Mouse (Mus musculus): ENCODE measurements around the gene A130010J15Rik. TPM values are rescaled to one million over a fixed set of nuclear protein-coding genes. Genes with fewer than 3 reads are reported as not detected.

The A130010J15Rik gene
- total RNA-seq, 2 experiments from 2014 or later = 1.7 to 4.3 TPM

GRCm38 (mm10) chr1:193152872-193153271 lies 15.0 kb upstream of the A130010J15Rik start, which contains the start of gene Irf6:
Irf6 (plus strand) TSS chr1:193153111.
- 0 out of 2 replicates have a peak, but pooled peaks have one; percentile 39 for ATAC-seq (replicated peaks; ENCODE audit: low FRiP score, poor library complexity, severe bottlenecking)

GRCm38 (mm10) chr1:193153561-193153960 lies 14.3 kb upstream of the A130010J15Rik start:
- no peak for ATAC-seq (replicated peaks; ENCODE audit: low FRiP score, poor library complexity, severe bottlenecking)

DNA sequence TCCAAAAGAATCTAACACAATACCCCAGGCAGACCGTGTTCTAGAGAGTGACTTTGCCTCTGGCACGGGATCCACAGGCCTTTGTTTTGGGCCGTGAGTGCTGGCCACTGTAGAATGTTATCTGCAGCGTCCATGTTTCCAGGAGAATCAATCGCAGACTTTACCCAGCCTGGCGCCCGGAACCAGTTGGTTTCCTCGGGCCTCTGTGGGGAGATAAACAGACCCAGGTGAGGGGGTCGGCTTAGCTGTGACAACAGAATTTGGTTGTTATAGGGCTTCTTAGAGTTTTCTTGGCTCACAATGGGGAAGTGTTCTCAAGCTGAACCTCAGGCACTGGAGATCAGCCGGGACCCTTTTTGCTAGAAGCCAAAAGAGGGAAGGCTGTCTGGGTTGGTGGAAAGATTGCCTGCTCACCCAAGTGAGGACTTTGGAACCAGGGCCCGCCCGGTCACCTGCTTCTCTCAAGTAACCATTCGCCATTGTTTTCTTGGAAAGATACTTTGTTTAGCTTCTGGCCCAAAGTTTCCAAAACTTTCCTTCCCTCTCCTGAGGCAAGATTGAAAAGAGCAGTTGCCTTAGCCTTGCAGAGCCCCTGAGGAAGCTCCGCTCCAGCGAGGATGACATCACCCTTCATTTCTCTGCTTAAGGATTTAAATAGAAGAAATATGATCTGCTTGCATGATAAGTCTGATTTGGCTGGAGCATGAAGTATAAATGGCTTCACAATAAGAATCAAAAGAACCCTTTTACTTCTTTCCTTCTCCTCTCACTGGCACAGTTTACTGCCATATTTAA lies 11.3 kb upstream of the A130010J15Rik start:
- ATAC-seq (replicated peaks; ENCODE audit: low FRiP score, poor library complexity, severe bottlenecking) = no peak

DNA sequence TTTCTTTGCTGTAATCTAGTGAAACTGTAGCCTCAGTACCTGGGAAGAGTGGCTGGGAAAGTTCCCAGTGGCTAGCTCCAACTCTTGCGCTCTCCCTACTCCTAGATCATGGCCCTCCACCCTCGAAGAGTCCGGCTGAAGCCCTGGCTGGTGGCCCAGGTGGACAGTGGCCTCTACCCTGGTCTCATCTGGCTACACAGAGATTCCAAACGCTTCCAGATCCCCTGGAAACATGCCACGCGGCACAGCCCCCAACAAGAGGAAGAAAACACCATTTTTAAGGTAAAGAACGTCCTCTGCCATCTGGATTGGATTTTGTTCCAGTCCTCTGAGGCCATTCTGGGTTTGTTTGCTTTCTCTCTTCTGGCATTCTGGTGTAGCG lies 10.7 kb upstream of the A130010J15Rik start:
- no peak for ATAC-seq (replicated peaks; ENCODE audit: low FRiP score, poor library complexity, severe bottlenecking)

DNA sequence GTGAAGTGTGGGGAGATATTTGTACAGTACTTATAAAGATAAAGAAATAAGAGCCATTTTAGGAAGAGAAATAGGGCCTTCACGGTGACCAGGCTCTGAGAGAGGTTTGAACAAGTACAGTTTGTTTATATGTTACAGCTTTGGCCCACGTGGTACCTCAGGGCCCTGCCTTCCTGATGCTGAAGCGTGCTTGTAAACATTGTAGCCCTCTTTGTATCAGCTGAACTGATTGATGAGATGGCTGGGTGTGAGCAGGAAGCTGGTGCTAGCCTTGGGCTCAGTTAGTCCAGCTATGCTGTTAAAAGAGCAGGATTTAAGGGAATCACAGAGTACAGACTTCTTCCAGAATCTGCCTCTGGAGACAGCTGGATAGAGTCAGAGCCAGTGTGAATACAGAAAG lies 8.7 kb upstream of the A130010J15Rik start:
- no peak for ATAC-seq (replicated peaks; ENCODE audit: low FRiP score, poor library complexity, severe bottlenecking)

DNA sequence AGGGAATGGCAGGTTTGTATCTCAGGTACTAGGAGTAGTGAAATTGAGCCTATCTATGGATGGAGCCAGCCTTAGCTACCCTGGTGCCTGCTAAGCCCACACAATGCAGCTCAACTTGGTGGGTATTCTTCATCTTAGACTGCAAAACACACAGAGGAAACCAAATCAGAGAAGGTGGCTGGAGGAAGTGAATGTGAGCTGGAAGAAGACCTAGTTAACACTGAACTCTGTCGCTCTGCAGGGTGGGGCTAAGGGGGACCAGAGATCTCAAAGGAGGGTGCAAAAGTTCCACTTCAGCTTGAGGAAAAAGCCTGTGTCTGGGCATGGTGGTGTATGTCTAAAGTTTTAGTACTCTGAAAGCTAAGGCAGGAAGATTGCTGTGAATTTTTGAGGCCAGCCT lies 8.2 kb upstream of the A130010J15Rik start:
- no peak for ATAC-seq (replicated peaks; ENCODE audit: low FRiP score, poor library complexity, severe bottlenecking)

- no peak for ATAC-seq (replicated peaks; ENCODE audit: low FRiP score, poor library complexity, severe bottlenecking)
Observed at GRCm38 (mm10) chr1:193160317-193161032, 7.4 kb upstream of the A130010J15Rik start.

GRCm38 (mm10) chr1:193169228-193169627 lies 1.4 kb downstream of the A130010J15Rik start:
- no peak for ATAC-seq (replicated peaks; ENCODE audit: low FRiP score, poor library complexity, severe bottlenecking)

- ATAC-seq (replicated peaks; ENCODE audit: low FRiP score, poor library complexity, severe bottlenecking) = no peak
Observed at GRCm38 (mm10) chr1:193169856-193170255, 2.0 kb downstream of the A130010J15Rik start.

- ATAC-seq (replicated peaks; ENCODE audit: low FRiP score, poor library complexity, severe bottlenecking) = peak; percentile 97
Observed at GRCm38 (mm10) chr1:193172991-193173809, 5.4 kb downstream of the A130010J15Rik start.

GRCm38 (mm10) chr1:193173810-193174129 lies 5.9 kb downstream of the A130010J15Rik start:
- ATAC-seq (replicated peaks; ENCODE audit: low FRiP score, poor library complexity, severe bottlenecking) = no peak

DNA sequence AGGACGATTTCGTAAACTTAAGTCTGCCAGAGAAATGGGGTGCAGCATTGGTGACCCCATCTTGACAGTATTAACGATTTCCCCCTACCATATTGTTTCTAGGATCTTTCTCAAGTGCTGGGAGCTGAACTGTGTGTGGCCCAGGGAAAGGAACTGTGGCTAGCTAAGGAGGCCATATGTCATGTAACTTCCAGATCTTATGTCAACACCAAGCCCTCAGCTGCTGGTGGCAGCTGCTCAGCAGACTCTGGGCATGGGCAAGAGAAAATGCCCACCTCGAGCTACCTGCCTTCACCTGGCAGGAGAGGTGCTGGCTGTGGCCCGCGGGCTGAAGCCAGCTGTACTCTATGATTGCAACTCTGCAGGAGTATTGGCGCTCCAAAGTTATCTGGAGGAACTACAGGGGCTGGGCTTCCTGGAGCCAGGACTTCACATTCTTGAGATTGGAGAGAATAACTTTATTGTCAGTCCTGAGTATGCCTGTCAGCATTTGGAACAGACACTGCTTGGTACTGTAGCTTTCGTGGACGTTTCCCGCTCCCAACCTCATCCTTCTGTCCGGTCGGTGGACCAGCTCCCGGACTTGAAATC lies 6.4 kb downstream of the A130010J15Rik start:
- no peak for ATAC-seq (replicated peaks; ENCODE audit: low FRiP score, poor library complexity, severe bottlenecking)

GRCm38 (mm10) chr1:193181104-193181503 lies 13.3 kb downstream of the A130010J15Rik start:
- no peak for ATAC-seq (replicated peaks; ENCODE audit: low FRiP score, poor library complexity, severe bottlenecking)

GRCm38 (mm10) chr1:193188257-193188656 lies 20.4 kb downstream of the A130010J15Rik start:
- no peak for ATAC-seq (replicated peaks; ENCODE audit: low FRiP score, poor library complexity, severe bottlenecking)

- no peak for ATAC-seq (replicated peaks; ENCODE audit: low FRiP score, poor library complexity, severe bottlenecking)
Observed at GRCm38 (mm10) chr1:193189151-193189621, 21.3 kb downstream of the A130010J15Rik start.

- no peak for ATAC-seq (replicated peaks; ENCODE audit: low FRiP score, poor library complexity, severe bottlenecking)
Observed at GRCm38 (mm10) chr1:193189771-193190170, 21.9 kb downstream of the A130010J15Rik start.

- ATAC-seq (replicated peaks; ENCODE audit: low FRiP score, poor library complexity, severe bottlenecking) = no peak
Observed at GRCm38 (mm10) chr1:193191675-193192283, 23.9 kb downstream of the A130010J15Rik start.

- no peak for ATAC-seq (replicated peaks; ENCODE audit: low FRiP score, poor library complexity, severe bottlenecking)
Observed at GRCm38 (mm10) chr1:193194416-193195140, 26.7 kb downstream of the A130010J15Rik start.
